Mouse (Mus musculus) E14TG2a.4 (cell line): ENCODE results near the gene Lats2.

ENCODE experiments used
- CTCF ChIP-seq: conservative IDR thresholded peaks from 2 replicates; pipeline ENCODE4 v1.5.1; 2014; ENCODE audit warnings: low read length
- NANOG ChIP-seq: IDR thresholded peaks from 2 replicates; pipeline ENCODE4 v1.6.1; 2014; ENCODE audit warnings: borderline replicate concordance, low read length, mixed read lengths
- POU5F1 ChIP-seq: IDR thresholded peaks from 2 replicates; pipeline ENCODE4 v1.6.1; 2014; ENCODE audit warnings: low read length, borderline replicate concordance

- TF ChIP-seq CTCF (no peak), NANOG (no peak), POU5F1 (no peak)
Measured at GRCm38 (mm10) chr14:57797991-57798931, 40.1 kb upstream of the Lats2 start, which contains the start of gene Sap18.
